Mouse (Mus musculus): ENCODE results near the gene Chga. TPM values are rescaled to one million over a fixed set of nuclear protein-coding genes. Genes with fewer than 3 reads are reported as not detected.
A peak's percentile ranks its signal among the peaks of the same experiment; 100 is the strongest.

The Chga gene
- polyA plus RNA-seq, 1 experiment from 2014 or later, result 16.7 TPM

DNA sequence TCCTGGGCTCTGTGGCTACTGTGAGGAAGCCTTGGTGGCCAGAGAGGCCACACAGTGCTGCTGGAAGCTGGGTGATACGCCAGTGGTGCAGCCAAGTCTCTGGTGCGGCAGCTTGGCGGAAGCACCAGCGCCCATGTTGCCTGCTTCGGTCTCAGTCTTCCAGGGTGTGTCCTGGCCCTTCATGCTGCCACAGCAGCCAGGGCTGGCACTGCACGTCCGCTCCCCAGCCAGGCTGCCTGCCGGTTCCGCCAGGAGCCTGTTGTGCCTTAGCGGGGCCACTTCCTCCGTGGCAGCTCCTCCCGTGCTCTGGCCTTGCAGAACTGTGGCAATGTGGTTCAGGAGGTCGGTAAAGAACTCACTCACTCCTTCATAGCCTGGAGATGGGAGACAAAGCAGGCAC, 15.3 kb downstream of the Chga start:
- Histone ChIP-seq H3K27me3 (ENCODE audit: control insufficient read depth, insufficient read depth, low read length) (no peaks in the 10 kb centered on the region), H3K4me2 (ENCODE audit: low read depth, low read length, severe bottlenecking) (no peak overlapping the region), H3K36me3 (ENCODE audit: control insufficient read depth, insufficient read depth, low read length) (peaks cover 2% of the 10 kb centered on the region; the same call in 1 of the 2 replicates), H3K4me1 (replicated peaks; ENCODE audit: control insufficient read depth, insufficient read depth, low read length) (no peaks in the 10 kb centered on the region), H3K9me3 (ENCODE audit: control insufficient read depth, low read length) (no peaks in the 10 kb centered on the region), H3K9ac (ENCODE audit: low read length) (no peak overlapping the region), H3K4me3 (ENCODE audit: low read depth, low read length) (no peak overlapping the region), H3K27ac (ENCODE audit: low read depth, low read length) (no peak overlapping the region)
- no peak for DNase-seq (ENCODE audit: low spot score)
- no peak for ATAC-seq (replicated peaks; ENCODE audit: low FRiP score)
- WGBS, result 91% methylated on average over 13 of the region's 13 CpGs

DNA sequence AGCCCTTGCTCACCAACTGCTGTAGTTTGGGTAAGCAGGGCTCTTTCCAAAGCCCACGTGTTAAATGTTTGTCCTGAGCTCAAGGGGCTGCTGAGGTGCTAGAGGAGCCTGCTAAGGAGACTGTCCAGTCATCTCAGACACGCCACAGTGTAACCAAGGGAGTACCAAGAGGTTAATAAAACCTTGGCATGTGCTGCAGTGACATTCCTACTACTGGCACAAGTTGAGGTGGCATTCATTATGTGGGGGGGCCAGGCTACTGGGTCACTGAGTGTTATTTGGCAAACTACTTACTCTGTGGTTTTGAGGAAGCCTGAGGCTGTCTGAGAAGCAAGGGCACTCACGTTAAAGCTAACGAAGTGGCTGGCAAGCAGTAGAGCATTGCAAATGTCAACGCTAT, 16.0 kb downstream of the Chga start:
- ATAC-seq (replicated peaks; ENCODE audit: low FRiP score) (no peak), DNase-seq (ENCODE audit: low spot score) (no peak)
- Histone ChIP-seq H3K9ac (ENCODE audit: low read length) (no peak overlapping the region), H3K4me1 (replicated peaks; ENCODE audit: control insufficient read depth, insufficient read depth, low read length) (no peaks in the 10 kb centered on the region), H3K27me3 (ENCODE audit: control insufficient read depth, insufficient read depth, low read length) (no peaks in the 10 kb centered on the region), H3K9me3 (ENCODE audit: control insufficient read depth, low read length) (no peaks in the 10 kb centered on the region), H3K4me2 (ENCODE audit: low read depth, low read length, severe bottlenecking) (no peak overlapping the region), H3K4me3 (ENCODE audit: low read depth, low read length) (no peak overlapping the region), H3K27ac (ENCODE audit: low read depth, low read length) (no peak overlapping the region), H3K36me3 (ENCODE audit: control insufficient read depth, insufficient read depth, low read length) (peaks cover 2% of the 10 kb centered on the region; the same call in 1 of the 2 replicates)
- 85% methylated on average over 5 of the region's 5 CpGs for WGBS

DNA sequence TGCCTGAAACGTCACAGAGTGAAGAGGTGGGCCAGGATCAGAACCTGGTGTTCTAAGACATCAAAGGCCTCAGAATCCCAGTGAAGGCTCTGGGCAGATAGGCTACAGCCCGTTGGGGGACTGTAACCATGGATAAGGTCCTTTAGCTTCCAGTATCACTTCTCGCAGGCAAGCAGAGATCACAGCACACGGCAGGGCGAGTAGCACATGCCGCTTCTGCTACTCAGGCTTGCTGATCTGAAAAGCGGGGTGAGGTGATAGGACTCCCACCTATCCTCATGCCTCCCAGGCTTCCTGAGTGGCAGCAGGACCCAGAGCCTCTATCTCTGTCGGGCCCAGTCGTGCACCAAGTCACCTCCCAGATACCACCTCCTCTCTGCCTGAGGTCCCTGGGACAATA, 16.9 kb downstream of the Chga start:
- no peak for ATAC-seq (replicated peaks; ENCODE audit: low FRiP score)
- no peak overlapping the region for H3K9ac ChIP-seq (ENCODE audit: low read length)
- WGBS, result 79% methylated on average over 9 of the region's 9 CpGs
- no peak for DNase-seq (ENCODE audit: low spot score)
- no peak overlapping the region for H3K4me2 ChIP-seq (ENCODE audit: low read depth, low read length, severe bottlenecking)
- no peaks in the 10 kb centered on the region for H3K27me3 ChIP-seq (ENCODE audit: control insufficient read depth, insufficient read depth, low read length)
- H3K4me1 ChIP-seq (replicated peaks; ENCODE audit: control insufficient read depth, insufficient read depth, low read length), result no peaks in the 10 kb centered on the region
- H3K9me3 ChIP-seq (ENCODE audit: control insufficient read depth, low read length), result no peaks in the 10 kb centered on the region
- no peak overlapping the region for H3K4me3 ChIP-seq (ENCODE audit: low read depth, low read length)
- no peak overlapping the region for H3K27ac ChIP-seq (ENCODE audit: low read depth, low read length)
- peaks cover 2% of the 10 kb centered on the region; the same call in 1 of the 2 replicates for H3K36me3 ChIP-seq (ENCODE audit: control insufficient read depth, insufficient read depth, low read length)

DNA sequence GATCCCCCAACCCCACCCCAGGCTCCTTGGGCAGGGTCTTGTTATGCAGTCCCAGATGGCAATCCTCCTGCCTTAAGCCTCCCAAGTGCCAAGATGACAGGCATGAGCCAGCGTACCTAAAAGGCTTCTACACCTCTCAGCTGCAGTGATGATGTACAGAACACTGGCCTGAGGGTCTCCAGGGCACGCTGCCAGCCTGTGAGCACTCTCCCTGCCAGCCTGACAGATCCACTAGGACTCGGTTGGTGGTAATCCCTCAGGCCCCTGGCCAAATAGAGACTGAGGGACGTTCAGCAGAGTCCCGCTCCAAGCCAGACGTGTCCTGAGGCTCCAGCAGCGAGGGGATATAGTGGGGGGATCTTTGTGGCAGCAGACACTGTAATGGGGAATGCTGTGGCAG, 18.3 kb downstream of the Chga start:
- Histone ChIP-seq H3K27ac (ENCODE audit: low read depth, low read length) (no peak overlapping the region), H3K9me3 (ENCODE audit: control insufficient read depth, low read length) (no peaks in the 10 kb centered on the region), H3K36me3 (ENCODE audit: control insufficient read depth, insufficient read depth, low read length) (peaks cover 2% of the 10 kb centered on the region; the same call in 1 of the 2 replicates), H3K4me1 (replicated peaks; ENCODE audit: control insufficient read depth, insufficient read depth, low read length) (no peaks in the 10 kb centered on the region), H3K9ac (ENCODE audit: low read length) (no peak overlapping the region), H3K27me3 (ENCODE audit: control insufficient read depth, insufficient read depth, low read length) (no peaks in the 10 kb centered on the region), H3K4me3 (ENCODE audit: low read depth, low read length) (no peak overlapping the region), H3K4me2 (ENCODE audit: low read depth, low read length, severe bottlenecking) (no peak overlapping the region)
- ATAC-seq (replicated peaks; ENCODE audit: low FRiP score) (no peak), DNase-seq (ENCODE audit: low spot score) (no peak)
- 86% methylated on average over 7 of the region's 7 CpGs for WGBS

DNA sequence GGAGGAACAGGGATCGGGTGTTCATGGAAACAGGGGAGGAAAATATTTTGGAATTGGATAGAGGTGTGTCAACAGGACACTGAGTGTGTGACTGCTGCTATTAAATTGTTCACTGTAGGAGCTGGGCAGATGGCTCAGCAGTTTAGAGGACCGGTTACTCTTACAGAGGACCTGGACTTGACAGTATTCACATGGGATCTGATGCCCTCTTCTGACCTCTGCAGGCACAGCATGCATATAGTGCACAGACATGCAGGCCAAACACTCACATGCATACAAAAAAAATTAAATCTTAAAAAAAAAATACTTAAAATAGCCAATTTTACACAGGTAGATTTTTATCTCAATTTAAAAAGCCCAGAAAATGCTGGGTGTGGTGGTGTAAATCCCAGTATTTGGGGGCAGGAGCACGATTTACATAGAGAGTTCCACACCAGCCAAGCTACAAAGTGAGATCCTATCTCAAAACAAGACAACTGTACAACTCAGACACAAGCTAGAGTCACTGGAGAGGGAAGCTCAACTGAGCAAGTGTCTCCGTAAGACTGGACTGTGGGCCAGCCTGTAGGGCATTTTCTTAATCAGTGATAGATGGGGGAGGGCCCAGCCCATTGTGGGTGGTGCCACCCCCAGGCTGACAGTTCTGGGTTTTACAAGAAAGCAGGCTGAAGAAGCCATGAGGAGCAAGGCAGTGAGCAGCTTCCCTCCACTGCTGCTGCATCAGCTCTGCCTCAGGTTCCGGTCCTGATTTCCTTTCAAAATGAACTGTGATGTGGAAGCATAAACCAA, 21.0 kb downstream of the Chga start:
- Histone ChIP-seq H3K4me1 (replicated peaks; ENCODE audit: control insufficient read depth, insufficient read depth, low read length) (no peaks in the 10 kb centered on the region), H3K9ac (ENCODE audit: low read length) (no peak overlapping the region), H3K9me3 (ENCODE audit: control insufficient read depth, low read length) (no peaks in the 10 kb centered on the region), H3K36me3 (ENCODE audit: control insufficient read depth, insufficient read depth, low read length) (peaks cover 2% of the 10 kb centered on the region; the same call in 1 of the 2 replicates), H3K4me2 (ENCODE audit: low read depth, low read length, severe bottlenecking) (no peak overlapping the region), H3K4me3 (ENCODE audit: low read depth, low read length) (no peak overlapping the region), H3K27me3 (ENCODE audit: control insufficient read depth, insufficient read depth, low read length) (no peaks in the 10 kb centered on the region), H3K27ac (ENCODE audit: low read depth, low read length) (no peak overlapping the region)
- 88% methylated on average over 5 of the region's 5 CpGs for WGBS
- no peak for ATAC-seq (replicated peaks; ENCODE audit: low FRiP score)
- no peak for DNase-seq (ENCODE audit: low spot score)

DNA sequence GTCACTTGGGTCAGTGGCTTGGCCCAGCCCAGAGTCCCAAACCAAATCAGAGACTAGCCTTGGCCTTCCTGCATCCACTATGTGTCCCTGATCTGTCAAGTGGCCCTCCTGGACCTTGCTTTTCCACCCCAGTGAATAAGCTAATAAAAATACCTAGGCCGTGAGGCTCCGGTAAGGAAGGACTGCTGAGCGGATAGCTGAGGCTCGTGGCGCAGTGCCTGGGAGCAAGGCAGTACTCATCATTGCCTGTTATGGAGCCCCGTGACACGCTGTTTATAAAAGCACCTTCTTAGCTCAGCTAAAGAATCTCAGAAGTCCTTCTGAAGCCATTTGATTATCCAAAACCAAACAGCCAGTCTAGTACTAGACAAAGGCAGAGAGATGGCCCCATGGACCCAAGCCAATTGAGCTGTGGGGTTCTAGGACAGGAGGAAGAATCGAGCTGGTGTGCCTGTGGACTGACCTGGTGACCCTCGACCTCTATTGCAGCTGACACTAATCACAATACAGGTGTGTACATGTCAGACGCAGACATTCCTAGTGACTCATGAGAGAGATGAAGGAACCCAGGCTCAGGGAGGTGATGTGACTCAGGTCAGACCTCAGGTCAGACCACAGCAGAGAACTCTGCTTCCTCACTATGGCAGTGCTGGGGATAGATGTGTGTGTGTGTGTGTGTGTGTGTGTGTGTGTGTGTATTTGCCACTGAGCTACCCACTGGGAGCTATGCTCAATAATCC, 22.1 kb downstream of the Chga start:
- 91% methylated on average over 10 of the region's 10 CpGs for WGBS
- DNase-seq (ENCODE audit: low spot score) (no peak), ATAC-seq (replicated peaks; ENCODE audit: low FRiP score) (no peak)
- Histone ChIP-seq H3K36me3 (ENCODE audit: control insufficient read depth, insufficient read depth, low read length) (peaks cover 2% of the 10 kb centered on the region; the same call in 1 of the 2 replicates), H3K27ac (ENCODE audit: low read depth, low read length) (no peak overlapping the region), H3K4me3 (ENCODE audit: low read depth, low read length) (no peak overlapping the region), H3K9ac (ENCODE audit: low read length) (no peak overlapping the region), H3K4me1 (replicated peaks; ENCODE audit: control insufficient read depth, insufficient read depth, low read length) (no peaks in the 10 kb centered on the region), H3K27me3 (ENCODE audit: control insufficient read depth, insufficient read depth, low read length) (no peaks in the 10 kb centered on the region), H3K9me3 (ENCODE audit: control insufficient read depth, low read length) (no peaks in the 10 kb centered on the region), H3K4me2 (ENCODE audit: low read depth, low read length, severe bottlenecking) (no peak overlapping the region)

DNA sequence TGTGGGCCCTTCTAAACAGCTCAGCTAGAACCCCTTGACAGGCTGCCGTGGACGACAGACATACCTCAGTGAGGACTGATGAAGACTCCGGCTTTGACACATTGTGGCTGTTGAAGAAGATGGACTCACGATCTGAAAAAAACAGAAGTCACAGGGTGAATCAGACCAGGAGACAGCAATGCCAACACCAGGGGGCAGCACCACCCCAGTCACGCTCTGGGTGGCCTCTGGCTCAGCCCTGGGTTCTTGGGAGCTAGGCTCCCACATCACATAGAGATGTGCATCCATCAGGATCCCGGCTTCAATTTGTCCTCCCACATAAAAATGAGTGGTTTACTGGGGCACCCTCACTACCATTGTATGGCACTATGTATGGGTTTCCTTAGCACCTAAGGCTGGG, 24.3 kb downstream of the Chga start:
- ATAC-seq (replicated peaks; ENCODE audit: low FRiP score) (peak; percentile 76), DNase-seq (ENCODE audit: low spot score) (peak; percentile 85)
- no peaks in the 10 kb centered on the region for H3K4me1 ChIP-seq (replicated peaks; ENCODE audit: control insufficient read depth, insufficient read depth, low read length)
- no peaks in the 10 kb centered on the region for H3K36me3 ChIP-seq (ENCODE audit: control insufficient read depth, insufficient read depth, low read length)
- no peaks in the 10 kb centered on the region for H3K27me3 ChIP-seq (ENCODE audit: control insufficient read depth, insufficient read depth, low read length)
- 70% methylated on average over 6 of the region's 6 CpGs for WGBS
- no peak overlapping the region for H3K4me3 ChIP-seq (ENCODE audit: low read depth, low read length)
- no peaks in the 10 kb centered on the region for H3K9me3 ChIP-seq (ENCODE audit: control insufficient read depth, low read length)
- no peak overlapping the region for H3K4me2 ChIP-seq (ENCODE audit: low read depth, low read length, severe bottlenecking)
- H3K27ac ChIP-seq (ENCODE audit: low read depth, low read length), result no peak overlapping the region
- no peak overlapping the region for H3K9ac ChIP-seq (ENCODE audit: low read length)

DNA sequence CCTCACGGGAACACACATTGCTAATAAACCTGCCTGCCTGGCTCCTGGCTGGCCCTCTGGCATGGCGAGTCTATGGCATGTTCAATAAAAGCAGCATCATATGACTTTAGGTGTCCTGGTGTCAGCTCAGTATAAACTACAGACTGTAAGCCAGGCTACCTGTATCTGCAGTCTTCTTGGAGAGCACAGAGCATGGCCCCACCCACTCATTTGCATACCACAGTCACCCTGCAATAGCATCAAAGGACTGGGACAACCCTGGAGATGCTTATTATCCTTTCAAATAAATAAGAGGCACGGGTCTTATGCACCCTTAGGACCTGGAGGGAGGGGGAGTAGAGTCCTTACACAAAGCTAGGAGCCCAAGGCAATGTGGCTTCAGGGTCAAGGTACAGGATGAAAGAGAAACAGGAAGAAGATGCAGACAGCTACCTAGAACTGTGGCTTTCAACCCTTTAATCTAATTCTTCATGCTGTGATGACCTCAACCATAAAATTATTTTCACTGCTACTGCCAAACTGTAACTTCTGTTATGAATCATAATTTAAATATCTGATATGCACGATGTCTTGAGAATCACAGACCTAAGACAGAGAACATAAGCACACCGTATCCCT, 26.9 kb downstream of the Chga start:
- no peaks in the 10 kb centered on the region for H3K36me3 ChIP-seq (ENCODE audit: control insufficient read depth, insufficient read depth, low read length)
- no peak overlapping the region for H3K4me3 ChIP-seq (ENCODE audit: low read depth, low read length)
- no peak for DNase-seq (ENCODE audit: low spot score)
- H3K27me3 ChIP-seq (ENCODE audit: control insufficient read depth, insufficient read depth, low read length), result no peaks in the 10 kb centered on the region
- no peak overlapping the region for H3K4me2 ChIP-seq (ENCODE audit: low read depth, low read length, severe bottlenecking)
- no peaks in the 10 kb centered on the region for H3K4me1 ChIP-seq (replicated peaks; ENCODE audit: control insufficient read depth, insufficient read depth, low read length)
- no peak for ATAC-seq (replicated peaks; ENCODE audit: low FRiP score)
- H3K27ac ChIP-seq (ENCODE audit: low read depth, low read length), result no peak overlapping the region
- 80% methylated on average over 5 of the region's 5 CpGs for WGBS
- H3K9me3 ChIP-seq (ENCODE audit: control insufficient read depth, low read length), result no peaks in the 10 kb centered on the region
- no peak overlapping the region for H3K9ac ChIP-seq (ENCODE audit: low read length)
